Mouse (Mus musculus): ENCODE measurements around the gene Sh3bgr.

Gene Sh3bgr

DNA sequence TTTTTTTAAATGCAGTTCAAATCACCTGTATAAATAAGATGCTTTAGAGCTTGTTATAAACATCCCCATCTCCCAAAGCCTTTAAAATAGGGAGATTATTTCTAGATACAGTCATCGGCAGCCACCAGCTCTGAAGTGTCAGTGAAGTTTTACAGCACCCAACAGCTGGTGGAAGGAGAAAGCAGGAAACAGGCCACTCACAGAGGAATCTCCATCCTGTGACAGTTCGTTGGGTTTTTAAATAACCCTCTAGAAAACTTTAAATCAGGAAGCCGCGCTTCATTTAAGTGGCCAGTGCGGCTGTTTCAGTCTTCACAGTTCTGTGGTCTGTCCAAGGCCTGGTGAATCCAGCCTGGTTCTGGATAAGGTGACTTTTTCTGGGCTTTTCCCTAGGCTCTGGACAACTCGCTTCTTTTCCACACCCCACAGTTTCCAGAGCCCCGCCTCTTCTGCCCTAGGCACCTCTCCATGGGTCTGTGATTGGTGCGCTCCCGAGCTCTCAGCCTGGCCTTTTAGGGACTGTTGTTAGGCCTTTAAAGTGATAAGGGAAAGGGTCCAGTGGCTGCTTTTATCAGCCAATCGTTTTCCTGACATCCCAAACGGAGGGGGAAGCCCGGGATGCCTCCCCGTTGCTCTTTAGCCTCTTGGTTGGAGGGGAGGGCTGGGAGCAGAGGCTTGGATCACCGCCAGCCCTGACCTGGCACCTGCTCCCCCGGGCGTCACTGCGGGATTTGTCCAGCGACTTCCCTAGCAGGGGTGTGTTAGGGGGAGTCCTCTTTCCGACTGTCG is at the start of gene Sh3bgr:
Gene Sh3bgr (plus strand): TSS at position 538 of the 789 bp plus-strand sequence.
- no peak; the same call in 1 of the 2 replicates for TF ChIP-seq GATA4 (IDR thresholded peaks at IDR 0.05; ENCODE audit: insufficient replicate concordance, low read length)

DNA sequence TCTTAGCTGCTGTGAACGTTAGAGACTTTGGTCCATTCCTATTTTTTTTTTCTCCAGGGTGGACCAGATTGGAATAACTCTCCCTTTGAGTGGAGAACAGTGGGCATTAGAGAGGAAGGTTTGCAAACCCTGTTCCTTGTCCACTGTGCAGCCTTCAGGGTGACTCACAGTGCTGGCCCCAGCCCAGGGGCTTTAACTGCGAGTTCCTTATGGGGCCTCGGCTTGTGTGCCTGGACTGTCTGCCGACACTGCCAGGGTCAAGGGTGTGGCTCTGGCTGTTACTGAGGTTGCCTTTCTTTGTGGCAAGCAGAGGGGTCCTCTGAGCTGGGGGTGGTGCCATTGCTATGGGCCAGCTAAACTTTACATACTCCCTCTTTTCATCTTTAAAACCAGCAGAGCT is 49.3 kb upstream of the Sh3bgr start:
- no peak for TF ChIP-seq GATA4 (IDR thresholded peaks at IDR 0.05; ENCODE audit: insufficient replicate concordance, low read length)

DNA sequence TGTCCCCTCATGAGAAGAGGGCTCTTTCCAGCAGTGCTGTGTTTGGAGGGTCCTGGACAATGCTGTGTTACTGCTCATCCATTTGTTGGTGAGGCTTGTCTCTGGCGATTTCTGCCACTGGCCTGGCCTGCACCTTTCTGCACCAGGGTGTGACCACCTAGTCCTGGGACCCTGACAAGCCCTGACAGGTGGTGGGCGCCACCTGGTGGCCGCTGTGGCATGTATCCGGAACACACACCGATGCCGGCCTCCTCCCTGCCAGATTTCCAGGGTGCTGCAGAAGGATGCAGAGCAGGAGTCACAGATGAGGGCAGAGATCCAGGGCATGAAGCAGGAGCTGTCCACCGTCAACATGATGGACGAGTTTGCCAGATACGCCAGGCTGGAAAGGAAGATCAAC is 48.7 kb upstream of the Sh3bgr start:
- no peak for TF ChIP-seq GATA4 (IDR thresholded peaks at IDR 0.05; ENCODE audit: insufficient replicate concordance, low read length)

DNA sequence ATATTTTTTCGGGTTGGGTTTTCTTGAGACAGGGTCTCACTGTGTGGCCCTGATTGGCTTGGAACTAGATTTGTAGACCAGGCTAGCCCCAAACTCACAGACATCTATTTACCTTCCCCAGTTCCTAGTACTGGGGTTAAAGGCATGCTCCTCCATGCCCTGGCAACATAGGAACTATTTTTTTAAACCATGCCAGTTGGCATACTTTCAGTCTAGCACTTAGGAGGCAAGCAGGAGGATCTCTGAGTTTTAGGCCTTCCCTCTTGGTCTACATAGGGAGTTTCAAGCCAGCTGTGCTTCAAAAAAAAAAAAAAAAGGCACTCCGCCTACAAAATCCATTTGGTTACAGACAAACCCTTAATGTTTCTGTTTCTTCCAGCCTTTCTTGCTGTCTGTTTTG is 45.8 kb upstream of the Sh3bgr start:
- no peak for TF ChIP-seq GATA4 (IDR thresholded peaks at IDR 0.05; ENCODE audit: insufficient replicate concordance, low read length)

DNA sequence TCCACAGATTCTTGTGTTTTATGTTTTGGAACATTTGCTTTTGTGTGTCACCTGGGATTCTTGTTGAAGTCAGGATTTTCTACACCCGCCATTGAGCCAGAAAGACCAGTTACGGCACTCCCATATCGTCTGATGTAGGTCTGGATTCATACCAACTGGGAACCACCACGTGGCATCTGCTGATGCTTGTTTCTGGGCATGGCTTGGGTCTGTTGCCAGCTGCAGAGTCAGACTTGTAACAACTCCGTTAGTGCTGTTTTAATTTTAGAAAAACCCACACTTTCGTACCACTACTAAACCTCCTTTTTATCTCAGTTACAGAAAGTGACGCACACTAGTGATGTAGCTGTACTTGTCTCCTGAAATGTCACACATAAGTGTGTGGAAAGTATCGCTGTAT is 44.2 kb upstream of the Sh3bgr start:
- no peak for TF ChIP-seq GATA4 (IDR thresholded peaks at IDR 0.05; ENCODE audit: insufficient replicate concordance, low read length)

DNA sequence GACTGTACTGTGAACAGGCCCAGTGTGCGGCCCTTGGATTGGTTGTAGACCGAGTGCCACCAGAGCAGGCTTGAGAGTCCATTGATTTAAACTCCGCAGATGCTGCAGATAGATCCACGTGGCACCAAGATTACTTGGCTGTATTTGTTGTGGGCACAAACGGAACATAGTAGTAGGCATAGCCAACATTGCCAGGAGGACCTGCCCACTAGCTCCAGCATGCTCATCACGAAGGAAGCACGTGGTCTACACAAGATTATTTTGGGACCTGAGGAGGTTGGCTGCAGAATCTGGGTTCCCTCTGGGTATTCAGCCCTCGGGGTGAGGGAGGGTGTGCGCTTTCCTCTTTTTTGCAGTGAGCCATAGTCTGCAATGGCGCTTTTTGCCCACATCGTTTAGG is 43.1 kb upstream of the Sh3bgr start:
- no peak for TF ChIP-seq GATA4 (IDR thresholded peaks at IDR 0.05; ENCODE audit: insufficient replicate concordance, low read length)

- TF ChIP-seq GATA4 (IDR thresholded peaks at IDR 0.05; ENCODE audit: insufficient replicate concordance, low read length) = no peak
Measured at GRCm38 (mm10) chr16:96158511-96159080, 41.7 kb upstream of the Sh3bgr start.

DNA sequence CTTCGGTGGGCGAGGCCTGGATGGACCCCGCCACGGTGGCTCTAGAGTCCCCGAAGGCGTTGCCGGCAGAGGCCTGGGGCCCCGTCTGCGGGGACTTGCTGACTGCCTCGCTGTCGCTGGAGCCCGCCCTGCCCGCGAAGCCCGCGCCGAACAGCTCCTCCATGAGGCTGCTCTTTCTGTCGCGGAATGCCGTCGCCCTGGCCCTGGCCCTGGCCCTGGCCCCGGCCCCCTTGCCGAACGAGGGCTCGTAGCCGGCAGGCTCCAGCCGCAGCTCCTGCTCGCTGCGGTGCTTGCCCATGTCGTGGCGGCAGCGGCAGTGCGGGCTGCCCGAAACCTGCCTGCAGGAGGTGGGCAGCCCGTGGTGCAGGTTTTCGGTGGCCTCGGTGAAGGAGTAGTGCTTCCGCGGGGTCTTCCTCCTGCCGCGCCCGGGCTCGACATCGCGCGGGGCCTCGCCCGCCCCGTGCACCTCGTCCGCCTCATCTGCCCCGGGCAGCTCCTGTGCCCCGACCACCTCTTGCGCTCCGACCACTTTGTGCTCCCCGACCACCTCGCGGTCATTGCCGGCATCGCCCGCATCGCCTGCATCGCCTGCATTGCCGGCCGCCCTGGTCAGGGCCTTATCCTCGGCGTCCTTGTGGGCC is 41.0 kb upstream of the Sh3bgr start:
- TF ChIP-seq GATA4 (IDR thresholded peaks at IDR 0.05; ENCODE audit: insufficient replicate concordance, low read length) = no peak

DNA sequence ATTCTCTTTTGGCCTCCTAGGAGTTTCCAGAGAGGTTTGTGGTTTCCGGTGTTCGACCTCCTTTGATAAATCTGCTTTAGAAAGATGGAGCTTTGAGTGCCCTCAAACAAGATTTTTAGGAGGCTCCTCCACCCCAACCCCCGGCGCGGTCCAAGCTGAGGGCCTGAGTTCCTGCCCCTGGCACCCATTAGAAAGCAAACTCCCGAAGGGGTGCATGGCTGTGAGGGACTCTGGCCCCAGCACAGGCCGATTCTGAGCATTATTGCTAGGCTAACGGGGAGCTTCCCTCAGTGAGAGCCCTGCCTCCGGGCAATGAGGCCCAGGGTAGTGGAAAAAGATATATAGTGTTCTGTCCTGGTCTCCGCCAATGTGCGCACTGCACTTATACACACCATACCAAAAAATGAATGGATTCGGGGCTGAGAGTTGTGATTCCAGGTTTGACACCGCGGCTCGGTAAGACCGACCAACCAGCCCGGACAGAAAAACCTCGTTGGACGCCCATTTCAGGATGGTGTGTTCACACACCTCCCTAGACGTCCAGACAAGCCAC is 40.4 kb upstream of the Sh3bgr start:
- no peak for TF ChIP-seq GATA4 (IDR thresholded peaks at IDR 0.05; ENCODE audit: insufficient replicate concordance, low read length)

DNA sequence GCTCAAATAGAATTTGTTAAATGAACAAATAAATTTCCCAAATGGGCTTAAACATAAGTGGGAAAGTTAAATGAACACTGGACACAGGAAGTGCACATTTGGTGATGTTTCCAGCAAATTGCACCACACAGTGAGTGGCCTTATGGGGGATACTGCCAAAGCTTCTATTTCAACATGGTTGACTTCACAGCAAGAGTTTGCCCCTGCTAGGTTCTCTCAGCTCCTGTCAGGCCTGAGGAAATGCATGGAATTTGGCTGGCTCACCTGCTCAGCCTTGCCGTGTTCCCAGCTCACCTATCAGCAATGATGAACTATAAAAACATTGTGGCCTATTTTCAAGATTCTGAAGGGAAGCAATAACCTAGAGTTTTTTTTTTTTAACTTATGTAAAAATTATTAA is 39.3 kb upstream of the Sh3bgr start:
- no peak for TF ChIP-seq GATA4 (IDR thresholded peaks at IDR 0.05; ENCODE audit: insufficient replicate concordance, low read length)

DNA sequence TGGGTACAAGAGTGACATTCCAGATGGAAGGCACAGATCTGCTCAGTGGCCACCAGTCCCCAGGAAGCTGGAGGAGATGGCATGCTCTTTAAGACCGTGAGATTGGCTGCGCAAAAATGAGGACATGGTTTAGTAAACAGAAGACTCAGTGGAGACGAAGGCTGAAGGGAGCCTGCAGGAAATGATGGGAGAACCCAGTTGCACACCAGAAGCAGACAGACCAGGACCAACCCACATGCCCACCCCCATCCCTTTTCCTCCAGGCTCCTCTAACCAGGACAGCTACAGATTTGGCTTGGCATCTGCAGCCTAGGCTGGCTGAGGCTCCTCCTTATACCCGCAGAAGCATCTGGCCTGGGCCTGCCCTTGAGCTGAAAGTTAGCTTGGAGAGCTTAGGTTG is 38.9 kb upstream of the Sh3bgr start:
- TF ChIP-seq GATA4 (IDR thresholded peaks at IDR 0.05; ENCODE audit: insufficient replicate concordance, low read length) = no peak

- no peak for TF ChIP-seq GATA4 (IDR thresholded peaks at IDR 0.05; ENCODE audit: insufficient replicate concordance, low read length)
Measured at GRCm38 (mm10) chr16:96165723-96166264, 34.5 kb upstream of the Sh3bgr start.

GRCm38 (mm10) chr16:96168837-96169236 is 31.4 kb upstream of the Sh3bgr start:
- no peak for TF ChIP-seq GATA4 (IDR thresholded peaks at IDR 0.05; ENCODE audit: insufficient replicate concordance, low read length)

DNA sequence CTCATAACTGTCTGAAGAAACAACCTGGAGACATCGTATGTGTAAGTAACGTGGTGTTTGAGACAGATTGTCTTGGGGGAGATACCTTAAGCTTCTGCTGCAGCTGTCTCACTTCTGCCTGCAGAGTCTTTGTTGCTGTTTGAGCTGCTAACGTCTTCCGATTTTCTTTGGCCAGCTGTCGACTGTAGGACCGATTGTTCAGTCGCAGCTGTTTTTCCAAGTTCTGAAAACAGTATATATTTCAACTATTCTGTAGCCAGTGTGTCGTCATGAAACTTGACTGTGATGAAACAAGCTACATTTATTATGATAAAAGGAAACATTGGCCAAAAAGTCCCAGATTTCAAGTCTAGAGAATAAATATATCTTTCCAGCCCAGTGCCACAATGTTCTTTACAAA is 26.6 kb upstream of the Sh3bgr start:
- no peak for TF ChIP-seq GATA4 (IDR thresholded peaks at IDR 0.05; ENCODE audit: insufficient replicate concordance, low read length)

DNA sequence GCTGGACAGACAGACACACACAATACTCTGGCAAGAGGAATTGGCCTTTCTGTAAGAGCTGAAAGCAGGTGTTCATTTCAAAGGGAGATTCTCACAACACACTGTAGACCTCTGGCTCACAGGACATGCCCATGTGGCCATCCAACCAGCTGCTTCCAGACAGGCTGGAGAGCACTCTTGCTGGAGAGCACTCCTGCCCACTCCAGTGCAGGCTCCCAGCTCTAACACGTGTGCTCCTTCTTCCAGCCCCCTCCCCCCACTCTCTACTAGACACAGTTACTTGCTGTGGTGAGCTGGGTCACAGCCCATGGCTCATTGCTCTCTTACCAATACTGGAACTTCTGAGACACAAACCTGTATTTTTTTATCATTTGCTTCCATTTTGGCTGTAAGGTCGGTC is 24.9 kb upstream of the Sh3bgr start:
- no peak for TF ChIP-seq GATA4 (IDR thresholded peaks at IDR 0.05; ENCODE audit: insufficient replicate concordance, low read length)

DNA sequence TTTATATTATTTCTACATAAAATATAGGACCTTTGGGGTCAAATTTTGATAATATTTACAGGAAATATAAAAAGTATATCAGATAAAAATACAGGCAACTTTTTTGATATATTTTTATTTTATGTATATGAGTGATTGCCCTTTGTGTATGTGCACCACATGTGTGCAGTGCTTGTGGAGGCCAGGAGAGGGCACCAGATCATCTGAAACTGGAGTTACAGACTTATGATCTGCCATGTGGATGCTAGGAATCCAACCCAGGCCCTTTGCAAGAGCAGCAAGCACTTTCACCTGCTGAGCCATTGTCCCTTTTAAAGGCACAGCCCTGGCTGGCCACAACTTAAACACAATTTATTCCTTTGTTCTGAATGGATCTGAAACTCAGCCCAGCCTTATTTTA is 21.1 kb upstream of the Sh3bgr start:
- TF ChIP-seq GATA4 (IDR thresholded peaks at IDR 0.05; ENCODE audit: insufficient replicate concordance, low read length) = no peak

All from liver, adult (tissue).